Mouse (Mus musculus): ENCODE data around the gene Sh2d6.

The Sh2d6 gene

DNA sequence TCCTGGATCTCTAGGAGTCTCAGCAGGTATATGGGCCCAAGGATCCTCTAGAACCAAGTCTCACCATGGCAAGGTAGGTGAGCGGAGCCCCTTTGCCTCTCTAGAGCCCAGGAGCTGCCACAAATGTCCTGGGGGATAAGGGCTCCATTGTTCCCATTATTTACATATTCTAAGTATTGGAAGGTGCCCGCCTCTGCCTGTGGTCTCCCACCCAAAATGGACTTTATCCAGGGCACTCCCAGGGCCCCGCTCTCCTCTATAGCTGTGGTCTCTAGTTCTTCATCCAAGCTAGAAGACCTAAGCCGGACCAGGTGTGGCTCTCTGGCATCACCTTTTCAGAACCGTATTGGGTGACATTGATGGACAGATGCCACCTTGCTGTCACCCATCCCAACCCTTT, at the start of gene Sh2d6:
Sh2d6 (minus strand) TSS at position 101 of the 400 bp plus-strand sequence.
- DNase-seq (ENCODE audit: extremely low read depth, low read depth, low spot score), result no peak

DNA sequence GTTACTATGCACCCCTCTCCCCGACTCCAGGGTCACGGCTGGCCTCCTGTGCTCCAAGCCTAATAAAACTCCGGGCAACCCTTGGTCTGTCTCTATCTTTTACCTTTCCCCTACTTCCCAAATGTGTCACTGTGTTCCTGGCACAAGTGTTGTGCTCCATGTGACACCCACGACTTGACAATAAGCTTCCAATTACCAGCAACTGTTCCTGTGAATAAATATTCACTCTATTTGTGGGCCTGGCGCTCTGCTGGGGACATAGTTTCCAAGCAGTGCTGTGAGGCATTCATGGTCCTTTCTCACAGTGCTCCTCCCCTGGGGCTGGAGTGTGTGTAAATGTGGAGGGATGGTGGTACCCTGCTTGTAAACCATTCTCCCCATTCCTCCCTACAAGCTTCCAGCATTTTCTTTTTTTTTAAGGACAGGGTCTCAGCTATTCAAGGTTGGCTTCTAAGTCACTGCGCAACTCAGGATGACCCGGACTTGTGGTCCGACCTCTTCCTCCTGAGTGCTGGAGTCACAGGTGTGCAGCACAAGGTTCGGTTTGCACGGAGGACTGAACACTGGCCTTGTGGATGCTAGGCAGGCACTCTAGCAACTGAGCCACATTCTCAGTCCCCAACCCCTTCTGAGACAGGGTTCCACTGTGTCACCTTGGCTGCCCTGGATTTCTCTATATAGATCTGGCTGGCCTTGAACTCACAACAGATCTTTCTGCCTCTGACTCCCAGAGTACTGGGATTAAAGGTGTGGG, 49.3 kb upstream of the Sh2d6 start:
- no peak for DNase-seq (ENCODE audit: extremely low read depth, low read depth, low spot score)

DNA sequence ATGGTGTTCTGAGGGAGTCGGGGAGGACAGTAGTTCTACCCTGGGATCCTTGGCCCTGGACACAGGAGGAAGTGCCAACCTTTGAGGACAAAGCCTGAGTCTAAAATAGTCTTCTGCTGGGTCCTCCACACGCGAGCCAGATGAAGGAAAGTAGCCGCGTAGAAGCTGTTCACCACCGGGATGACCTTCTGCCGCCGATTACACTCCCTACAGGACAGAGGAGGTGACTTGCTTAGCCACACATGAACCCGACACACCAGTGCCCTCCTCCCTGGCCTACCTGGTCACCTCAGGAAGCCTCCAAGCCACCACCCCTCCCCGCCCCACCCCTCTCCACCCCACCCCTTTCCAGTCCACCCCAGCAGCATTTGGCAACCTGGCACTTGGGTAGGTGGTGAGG, 47.2 kb upstream of the Sh2d6 start:
- DNase-seq (ENCODE audit: extremely low read depth, low read depth, low spot score), result no peak

DNA sequence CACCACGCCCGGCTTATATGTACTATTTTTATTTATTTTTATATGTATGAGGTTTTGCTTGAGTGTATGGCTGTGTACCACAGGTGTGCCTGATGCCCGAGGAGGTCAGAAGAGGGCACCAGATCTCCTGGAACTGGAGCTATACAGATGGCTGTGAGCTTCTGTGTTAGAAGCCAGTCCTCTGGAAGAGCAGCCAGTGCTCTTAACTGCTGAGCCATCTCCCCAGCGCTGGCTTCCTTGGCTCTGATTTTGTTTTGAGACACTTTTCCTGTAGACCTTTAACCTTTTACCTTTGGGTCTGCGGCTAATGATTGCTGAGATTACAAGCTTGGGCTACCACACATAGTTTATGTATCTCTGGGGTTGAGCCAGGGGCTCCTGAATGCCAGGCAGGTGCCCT, 46.0 kb upstream of the Sh2d6 start:
- DNase-seq (ENCODE audit: extremely low read depth, low read depth, low spot score), result no peak

DNA sequence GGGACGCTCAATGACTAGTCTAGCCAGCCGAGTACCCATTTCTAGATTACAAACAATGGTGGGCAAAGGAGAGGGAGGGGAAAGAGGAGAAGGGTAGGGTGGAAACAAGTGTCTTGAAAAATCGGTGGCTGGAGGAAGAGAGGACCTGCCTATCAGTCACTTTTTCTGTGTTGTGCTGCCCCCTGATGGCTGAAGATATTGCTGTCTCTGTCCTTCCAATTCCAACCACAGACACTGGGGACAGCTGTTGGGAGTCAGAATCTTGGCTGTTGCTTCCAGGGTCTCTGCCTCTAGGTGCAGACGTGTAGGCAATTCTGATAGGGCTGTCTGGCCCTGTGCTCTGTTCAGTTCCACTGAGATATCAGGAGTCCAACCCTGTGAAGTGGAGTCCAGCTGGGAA, 44.5 kb upstream of the Sh2d6 start:
- no peak for DNase-seq (ENCODE audit: extremely low read depth, low read depth, low spot score)

DNA sequence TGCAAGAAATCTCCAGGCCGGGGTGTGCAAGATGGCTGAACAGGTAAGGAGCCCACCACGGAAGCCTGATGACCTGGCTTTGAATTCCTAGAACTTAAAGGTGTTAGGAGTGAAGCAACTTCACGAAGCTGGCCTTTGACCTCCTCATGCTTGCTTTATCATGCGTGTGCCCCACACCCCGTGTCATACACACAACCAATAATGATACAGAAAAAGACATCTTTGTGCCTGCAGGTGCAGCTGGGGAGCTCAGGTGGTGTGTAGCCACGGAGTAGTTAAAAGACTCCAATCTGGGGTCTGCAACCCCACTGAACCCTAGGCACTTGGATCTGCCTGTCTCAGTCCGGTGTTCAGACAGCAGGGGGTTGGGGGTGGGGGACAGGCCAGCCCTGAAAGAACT, 44.0 kb upstream of the Sh2d6 start:
- DNase-seq (ENCODE audit: extremely low read depth, low read depth, low spot score), result no peak

DNA sequence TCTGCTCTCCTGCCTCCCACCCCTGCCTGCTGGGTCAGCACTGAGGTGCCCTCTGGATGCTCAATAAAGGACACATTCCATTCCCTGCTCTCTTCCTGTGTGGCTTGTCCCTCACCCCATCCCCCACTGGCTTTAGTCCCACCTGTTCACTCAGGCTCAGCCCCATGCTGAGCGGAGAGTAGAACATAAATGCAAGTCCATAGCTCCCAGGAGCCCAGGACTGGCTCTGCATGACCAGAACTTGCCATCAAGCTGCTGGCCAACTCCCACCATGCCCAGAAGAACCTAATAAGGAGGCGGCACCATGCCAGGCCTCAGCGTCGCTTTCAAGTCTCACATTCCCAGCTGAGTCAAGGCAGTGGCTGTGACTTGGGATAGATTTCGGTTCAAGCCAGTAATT, 41.4 kb upstream of the Sh2d6 start:
- no peak for DNase-seq (ENCODE audit: extremely low read depth, low read depth, low spot score)

DNA sequence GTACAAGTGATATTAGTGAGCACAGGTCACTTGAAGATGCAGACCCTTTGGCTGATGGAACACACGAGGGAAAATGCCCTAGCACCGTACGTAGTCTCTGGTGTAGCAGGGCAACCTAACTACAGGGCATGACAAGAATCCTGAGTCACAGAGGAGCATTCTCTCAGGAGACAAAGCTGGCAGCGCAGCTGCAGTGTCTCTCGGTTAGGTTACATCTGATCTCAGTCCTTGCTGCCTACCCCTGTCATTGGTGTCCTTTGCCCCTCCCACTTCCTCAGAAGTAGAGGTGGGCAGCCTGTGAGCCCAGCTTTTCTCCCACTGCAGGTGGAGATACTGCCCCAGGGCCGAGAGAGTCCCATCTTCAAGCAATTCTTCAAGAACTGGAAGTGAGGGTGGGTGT, 41.0 kb upstream of the Sh2d6 start:
- DNase-seq (ENCODE audit: extremely low read depth, low read depth, low spot score), result no peak

DNA sequence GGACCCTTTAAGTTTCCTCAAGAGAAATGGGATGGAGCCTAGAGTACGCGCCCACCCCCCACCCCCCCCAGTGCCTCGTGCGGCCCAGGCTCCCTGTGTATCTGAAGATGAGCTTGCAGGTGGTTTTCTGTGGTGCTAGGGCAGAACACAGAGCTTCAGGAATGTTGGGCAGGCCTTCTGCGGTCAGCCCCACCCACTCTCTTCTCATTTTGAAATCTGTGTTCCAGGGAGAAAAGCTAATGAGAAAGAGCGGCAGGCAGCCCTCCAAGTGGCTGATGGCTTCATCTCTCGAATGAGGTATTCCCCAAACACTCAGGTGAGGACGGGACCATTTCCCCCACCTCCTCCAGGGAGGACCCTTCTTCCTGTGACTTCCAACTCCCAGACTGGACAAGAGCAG, 39.3 kb upstream of the Sh2d6 start:
- DNase-seq (ENCODE audit: extremely low read depth, low read depth, low spot score), result no peak

DNA sequence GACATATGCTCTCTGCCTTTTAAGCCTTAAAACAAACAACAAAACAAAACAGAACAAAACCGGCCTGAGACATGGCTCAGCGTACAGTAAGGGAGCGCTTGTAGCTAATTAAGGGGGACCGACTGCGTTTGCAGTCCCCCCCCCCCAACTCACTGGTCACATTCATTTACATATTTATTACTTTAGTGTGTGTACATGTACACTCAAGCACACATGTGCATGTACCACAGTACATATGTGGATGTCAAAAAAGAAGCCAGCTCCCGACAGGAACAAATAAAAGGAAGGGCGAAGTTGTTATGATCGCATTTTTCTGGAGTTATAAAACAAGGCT, 31.5 kb upstream of the Sh2d6 start:
- DNase-seq (ENCODE audit: extremely low read depth, low read depth, low spot score), result no peak

DNA sequence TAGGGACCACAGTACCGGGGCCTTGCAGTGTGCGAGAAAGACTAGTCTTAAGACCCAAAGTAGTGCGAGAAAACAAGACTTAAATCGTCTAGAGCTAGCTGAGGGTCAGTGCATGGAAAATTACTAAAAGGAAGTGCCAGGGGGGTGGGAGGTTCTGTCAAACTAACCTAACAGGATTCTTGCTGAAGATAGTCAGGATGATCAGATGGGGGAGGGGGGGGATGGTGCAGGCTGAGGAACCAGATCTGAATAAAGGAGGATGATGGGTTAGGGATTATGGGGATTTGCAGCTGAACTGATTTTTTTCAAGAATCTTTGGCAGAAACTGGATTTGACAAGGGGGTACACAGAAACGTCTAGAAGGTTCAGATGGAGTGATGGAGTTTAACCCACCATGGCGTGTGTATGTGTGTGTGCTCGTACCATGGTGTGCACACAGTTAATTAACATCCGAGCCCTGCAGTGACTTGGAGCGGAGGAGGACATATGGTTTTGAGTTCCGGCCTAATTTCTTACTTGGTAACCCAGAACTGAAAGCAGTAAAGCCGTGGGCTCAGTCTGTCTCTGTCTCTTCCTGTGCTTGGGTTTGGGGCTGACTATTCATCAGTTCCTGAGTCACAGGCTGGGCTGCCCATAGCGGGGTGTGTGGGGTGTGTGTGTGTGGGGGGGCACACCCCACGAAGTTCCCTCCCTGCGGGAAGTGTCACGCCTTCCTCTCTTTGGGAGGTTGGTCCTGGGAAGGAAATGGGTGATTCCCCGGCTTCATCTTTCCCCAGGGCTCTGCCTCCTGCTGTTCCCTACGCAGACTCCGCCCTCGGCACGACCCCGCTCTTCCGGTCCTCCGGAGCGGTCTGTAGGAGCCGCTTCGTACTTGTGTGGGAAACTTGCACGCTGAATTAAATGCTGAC, 30.9 kb upstream of the Sh2d6 start:
- no peak for DNase-seq (ENCODE audit: extremely low read depth, low read depth, low spot score)

DNA sequence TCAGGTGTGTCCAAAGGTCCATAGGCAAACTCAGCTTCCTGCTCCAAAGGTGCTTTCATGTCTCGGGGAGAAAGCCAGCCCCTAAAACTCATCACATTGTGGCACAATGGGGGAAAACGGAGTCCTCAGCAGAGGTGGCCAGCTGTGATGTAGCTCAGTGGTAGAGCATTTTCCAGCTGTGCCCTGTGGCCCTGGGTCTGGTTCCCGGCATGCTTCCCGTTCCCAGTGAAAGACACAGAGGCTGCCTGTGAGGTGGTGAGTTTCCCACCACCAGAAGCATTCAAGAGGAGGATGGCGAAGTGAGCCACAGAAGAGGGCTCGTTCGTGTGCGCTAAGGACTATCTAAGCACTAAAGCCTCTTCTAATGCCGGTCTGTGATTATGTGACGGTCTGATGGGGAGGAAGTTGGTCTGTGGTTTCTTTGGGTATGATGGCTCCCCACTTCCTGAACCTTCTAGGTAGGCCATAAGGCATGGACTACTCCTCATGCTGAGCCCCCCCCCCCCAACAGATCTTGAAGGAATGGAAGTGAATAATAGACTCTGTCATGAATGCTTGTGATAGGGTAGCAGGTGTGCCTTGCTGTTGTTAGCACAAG, 29.1 kb upstream of the Sh2d6 start:
- DNase-seq (ENCODE audit: extremely low read depth, low read depth, low spot score), result no peak

DNA sequence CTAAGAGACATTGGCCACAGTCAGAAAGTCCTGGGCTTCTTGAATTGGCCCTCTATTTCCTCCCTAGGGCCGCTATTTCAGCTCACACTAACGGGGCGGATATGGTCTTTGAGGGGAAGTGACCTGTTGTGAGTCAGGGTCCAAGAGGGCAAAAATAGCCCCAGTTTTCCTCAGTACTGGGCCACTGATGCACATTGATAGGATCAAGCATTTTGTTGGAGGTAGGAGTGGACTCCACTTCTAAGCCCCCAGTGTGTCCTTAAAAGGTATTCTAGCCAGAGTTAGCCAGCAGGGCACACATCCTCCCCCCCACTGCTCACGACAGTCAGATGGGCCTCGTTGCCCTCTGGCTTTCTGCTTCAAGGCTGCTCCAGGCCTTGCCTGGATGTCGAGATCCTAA, 28.5 kb upstream of the Sh2d6 start:
- DNase-seq (ENCODE audit: extremely low read depth, low read depth, low spot score), result no peak

DNA sequence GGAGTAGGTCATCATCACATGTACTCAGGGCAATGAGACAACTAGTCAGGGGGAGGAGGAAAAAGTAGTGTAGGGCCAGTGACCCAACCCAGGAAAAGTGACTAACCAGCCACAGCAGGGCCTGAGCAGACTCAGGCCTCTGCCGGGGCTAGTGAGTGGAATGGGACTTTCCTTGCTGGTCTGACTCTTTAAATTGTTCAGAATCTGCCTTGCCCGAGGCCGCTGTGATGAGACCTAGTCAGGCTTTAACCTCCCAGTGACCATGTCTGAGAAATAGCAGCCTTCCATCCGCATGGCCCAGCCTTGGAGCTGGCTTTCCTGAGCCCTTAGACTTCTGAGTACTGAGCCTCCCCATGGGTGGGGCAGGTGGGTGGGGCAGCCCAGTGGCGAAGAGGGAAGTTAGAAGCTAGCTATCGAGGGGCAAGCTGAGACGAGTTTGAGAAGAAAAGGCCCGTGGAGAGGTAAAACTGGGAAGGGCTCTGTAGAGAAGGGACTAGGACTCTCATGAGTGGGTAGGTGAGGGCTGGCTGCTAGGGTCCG, 27.6 kb upstream of the Sh2d6 start:
- no peak for DNase-seq (ENCODE audit: extremely low read depth, low read depth, low spot score)

DNA sequence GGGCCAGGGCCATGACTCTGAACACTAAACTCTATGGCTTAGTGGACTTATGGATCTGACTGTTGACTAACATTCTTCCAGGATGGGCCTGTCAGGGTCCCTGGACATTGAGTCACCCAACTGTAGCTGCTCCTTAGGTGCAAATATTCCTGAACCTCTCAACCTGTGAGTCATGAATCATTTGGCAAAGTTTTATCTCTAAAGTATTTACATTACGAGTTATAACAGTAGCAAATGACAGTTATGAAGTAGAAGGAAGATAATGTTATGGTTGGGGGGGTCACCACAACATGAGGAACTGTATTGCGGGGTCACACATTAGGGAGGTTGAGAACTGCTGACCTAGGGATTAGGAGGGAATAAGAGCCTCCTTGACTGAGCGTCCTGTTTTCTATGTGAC, 26.4 kb upstream of the Sh2d6 start:
- DNase-seq (ENCODE audit: extremely low read depth, low read depth, low spot score), result no peak

DNA sequence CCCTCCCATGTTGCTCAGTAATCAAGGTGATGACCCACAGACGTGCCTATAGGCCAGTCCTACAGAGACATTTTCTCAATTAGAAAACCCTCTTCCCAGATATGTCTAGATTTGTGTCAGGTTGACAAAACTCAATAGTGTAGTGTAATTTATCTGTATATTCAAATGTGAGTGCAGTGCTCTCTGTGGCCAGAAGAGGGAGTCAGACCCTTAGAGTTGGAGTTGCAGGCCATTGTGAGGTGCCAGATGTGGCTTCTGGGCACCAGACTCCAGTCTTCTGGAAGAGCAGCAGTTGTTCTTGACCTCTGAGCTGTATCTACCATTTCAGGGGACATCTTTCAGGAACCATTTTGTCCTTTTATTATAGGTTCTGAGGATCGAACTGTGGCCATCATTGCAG, 25.6 kb upstream of the Sh2d6 start:
- no peak for DNase-seq (ENCODE audit: extremely low read depth, low read depth, low spot score)

DNA sequence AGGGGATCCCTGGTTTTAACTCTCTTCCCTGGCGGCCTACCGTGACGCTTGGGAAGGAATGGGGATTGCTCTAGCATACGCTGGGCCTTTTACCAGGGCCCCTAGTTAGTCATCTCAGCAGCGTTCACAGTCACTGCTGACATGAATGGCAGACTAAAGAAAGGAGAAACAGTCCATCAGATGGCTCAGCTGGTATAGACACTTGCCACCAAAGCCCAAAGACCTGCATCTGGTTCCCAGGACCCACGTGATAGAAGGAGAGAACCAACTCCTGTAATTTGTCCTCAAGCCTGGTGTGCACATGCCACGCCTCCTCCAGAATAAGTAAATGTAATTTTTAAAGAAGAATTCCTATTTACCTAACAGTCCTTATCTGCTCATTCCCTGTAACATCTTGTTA, 23.9 kb upstream of the Sh2d6 start:
- no peak for DNase-seq (ENCODE audit: extremely low read depth, low read depth, low spot score)

DNA sequence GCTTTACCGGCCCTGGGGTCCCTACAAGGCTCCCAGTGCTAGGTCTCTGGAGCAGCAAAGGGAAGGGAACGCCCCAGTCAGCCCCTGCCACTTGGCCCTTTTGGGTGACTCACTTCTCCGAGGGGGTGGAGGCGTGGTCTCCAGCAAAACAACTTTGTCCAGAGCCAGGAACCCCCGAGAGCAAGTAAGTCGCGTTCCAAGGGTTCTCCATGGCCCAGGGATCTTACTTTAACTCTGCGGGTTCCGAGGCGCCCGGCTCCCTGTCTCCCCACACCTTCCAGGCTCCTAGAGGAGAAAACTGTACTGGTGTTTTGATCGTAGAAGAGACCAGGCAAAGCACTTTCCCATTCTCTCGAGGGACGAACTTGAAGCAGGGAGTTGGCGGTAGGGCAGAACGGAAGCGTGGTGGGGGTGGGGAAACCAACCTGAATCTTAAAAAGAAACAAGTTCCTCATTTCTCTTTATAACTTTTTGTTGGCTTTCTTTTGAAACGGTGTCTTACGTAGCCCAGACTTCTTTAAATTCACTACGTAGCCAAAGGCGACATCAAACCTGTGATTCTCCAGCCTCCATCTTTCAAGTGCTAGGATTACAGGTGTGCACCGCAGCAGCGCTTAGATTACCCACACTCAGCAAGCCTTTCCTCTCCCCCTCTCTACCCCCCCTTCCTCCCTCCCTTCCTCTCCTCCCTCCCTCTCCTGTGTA, 22.9 kb upstream of the Sh2d6 start, which contains the start of gene Capg:
Capg (plus strand) TSS at position 109 of the 705 bp plus-strand sequence.
- DNase-seq (ENCODE audit: extremely low read depth, low read depth, low spot score), result no peak

DNA sequence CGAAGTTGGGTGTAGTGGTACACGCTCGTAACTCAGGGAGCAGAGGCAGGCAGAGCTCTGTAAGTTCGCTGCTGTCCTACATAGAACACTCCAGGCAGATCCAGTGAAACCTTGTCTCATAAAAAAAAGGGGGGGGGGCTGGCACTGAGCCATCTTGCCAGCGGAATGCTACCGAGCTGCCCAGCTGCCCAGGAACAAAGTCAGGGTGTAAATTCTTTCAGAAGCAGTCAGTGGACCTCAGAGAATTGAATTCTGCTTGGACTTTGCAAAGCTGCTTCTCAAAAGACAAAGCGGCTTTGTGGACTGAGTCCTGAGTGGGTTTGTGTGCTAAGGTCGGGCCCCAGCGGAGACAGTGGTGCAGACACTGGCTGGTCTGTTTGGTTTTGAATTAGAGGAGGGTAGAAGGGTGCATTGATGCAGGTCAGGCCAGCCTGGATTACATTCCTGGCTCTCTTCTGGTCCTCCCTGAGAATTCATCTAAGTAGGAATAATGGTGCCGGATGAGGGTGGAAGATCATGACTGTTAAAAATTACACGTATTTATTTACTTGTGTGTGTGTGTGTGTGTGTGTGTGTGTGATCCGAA, 21.9 kb upstream of the Sh2d6 start:
- DNase-seq (ENCODE audit: extremely low read depth, low read depth, low spot score), result no peak

DNA sequence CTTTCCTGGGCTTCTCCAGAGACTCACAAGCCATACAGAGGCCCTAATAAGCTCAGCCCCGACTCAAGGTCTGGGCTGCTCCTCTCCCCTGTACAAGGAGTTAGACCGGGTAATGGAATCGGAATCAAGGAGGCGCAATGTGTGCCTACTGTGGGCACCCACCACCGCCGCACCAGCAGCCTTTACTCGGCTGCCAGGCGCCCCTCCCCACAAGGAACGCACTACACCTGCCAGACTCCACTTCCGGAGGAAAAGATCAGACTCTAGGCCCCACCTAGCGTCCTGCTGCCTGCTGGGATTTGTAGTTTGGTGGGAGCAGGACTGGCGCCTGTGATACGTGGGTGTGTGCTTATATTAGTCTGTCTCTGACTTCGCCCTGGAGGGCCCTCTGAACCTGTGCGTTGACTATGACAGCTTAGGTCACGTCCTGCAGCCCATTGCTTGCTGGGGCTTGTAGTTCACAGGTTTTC, 17.1 kb upstream of the Sh2d6 start:
- peak; percentile 94 for DNase-seq (ENCODE audit: extremely low read depth, low read depth, low spot score)
